Mouse (Mus musculus): Measurements from ENCODE around the gene Esp36.
"Not testable (repeated sequence)": the region's sequence is repeated elsewhere in the genome, so short reads cannot be mapped to it uniquely, and the experiment has no call there.

Esp36 gene

DNA sequence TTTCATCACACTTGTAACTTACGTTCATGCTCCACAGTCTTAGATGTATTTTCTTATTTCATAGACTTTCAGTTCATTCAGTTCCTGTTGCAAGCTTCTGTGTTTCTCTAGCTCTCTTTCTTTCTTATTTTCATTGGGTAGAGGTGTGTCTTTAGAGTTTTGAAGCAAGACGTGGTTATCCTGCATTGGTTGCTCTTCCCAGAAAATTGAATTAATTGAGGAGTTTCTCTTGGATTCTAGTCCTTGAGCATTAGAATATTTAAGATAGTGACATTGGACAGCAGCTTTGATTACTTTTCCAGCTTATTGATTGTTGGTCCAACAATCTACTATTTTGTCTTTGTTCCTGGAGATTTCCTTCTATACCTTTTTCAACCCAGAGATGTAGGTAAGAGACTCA, at the start of gene Esp36:
TSS of gene Esp36 (minus strand) at position 101 of the 400 bp plus-strand sequence.
- no peak for DNase-seq

DNA sequence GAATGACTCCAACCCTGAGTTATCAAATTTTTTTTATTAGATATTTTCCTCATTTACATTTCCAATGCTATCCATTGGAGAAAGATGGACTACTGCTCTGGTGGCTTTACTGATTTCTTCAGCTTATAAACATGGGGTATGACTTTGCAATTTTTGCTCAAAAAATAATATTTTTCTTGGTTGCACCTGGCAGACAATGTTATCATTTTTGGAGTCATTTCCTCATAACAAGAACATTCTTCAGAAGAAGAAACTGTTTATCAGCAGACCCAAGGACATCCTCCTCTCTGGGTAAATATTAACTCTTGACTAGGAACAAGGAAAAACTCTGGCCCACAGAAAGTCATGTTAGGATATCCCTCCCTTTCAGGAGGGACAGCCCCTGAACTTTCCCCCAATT, 36.2 kb upstream of the Esp36 start:
- DNase-seq: not testable (repeated sequence)

DNA sequence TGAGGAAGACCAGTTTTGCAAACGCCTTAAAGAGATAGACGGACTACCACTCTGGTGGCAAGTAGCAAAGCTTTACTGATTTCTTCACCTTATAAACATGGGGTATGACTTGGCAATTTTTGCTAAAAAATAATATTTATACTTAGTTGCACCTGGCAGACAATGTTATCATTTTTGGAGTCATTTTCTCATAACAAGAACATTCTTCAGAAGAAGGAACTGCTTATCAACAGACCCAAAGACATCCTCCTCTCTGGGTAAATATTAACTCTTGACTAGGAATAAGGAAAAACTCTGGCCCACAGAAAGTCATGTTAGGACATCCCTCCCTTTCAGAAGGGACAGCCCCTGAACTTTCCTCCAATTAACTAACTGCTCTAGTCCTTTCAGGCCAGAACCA, 30.7 kb upstream of the Esp36 start:
- DNase-seq: no peak

DNA sequence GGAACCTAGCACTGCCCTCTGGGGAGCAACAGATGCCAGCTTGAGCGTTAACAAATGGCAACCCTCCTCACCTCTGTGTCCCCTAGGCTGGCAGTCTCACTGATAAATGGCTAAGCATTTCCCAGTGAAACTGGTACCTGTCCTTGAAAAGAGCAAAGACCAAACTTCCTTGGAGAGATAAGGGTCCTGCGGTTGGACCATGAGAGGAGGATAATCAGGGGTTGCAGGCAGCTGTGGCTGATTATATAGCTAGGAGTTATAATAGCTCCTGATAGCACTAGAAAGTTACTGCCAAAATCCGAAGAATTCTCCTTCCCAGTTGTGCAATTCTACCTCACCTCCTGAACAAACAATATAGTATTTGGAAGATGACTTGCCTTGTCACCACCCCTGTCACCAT, 13.8 kb downstream of the Esp36 start:
- DNase-seq: no peak

GRCm38 (mm10) chr17:38391821-38392220, 28.2 kb downstream of the Esp36 start:
- no peak for DNase-seq
